Mouse (Mus musculus): ENCODE measurements around the gene Gnmt.
A peak's percentile ranks its signal among the peaks of the same experiment; 100 is the strongest.

The Gnmt gene

GRCm38 (mm10) chr17:46745506-46745905, 16.5 kb upstream of the Gnmt start:
- DNase-seq (ENCODE audit: extremely low read depth, insufficient read length, low spot score), result no peak

- no peak for DNase-seq (ENCODE audit: extremely low read depth, insufficient read length, low spot score)
Measured at GRCm38 (mm10) chr17:46742986-46743385, 14.0 kb upstream of the Gnmt start.

GRCm38 (mm10) chr17:46741305-46741704, 12.3 kb upstream of the Gnmt start:
- DNase-seq (ENCODE audit: extremely low read depth, insufficient read length, low spot score), result no peak

- peak; percentile 41 for DNase-seq (ENCODE audit: extremely low read depth, insufficient read length, low spot score)
Measured at GRCm38 (mm10) chr17:46736160-46736559, 7.2 kb upstream of the Gnmt start.

GRCm38 (mm10) chr17:46735287-46735686, 6.3 kb upstream of the Gnmt start:
- no peak for DNase-seq (ENCODE audit: extremely low read depth, insufficient read length, low spot score)

GRCm38 (mm10) chr17:46734055-46734454, 5.1 kb upstream of the Gnmt start:
- no peak for DNase-seq (ENCODE audit: extremely low read depth, insufficient read length, low spot score)

- no peak for DNase-seq (ENCODE audit: extremely low read depth, insufficient read length, low spot score)
Measured at GRCm38 (mm10) chr17:46728496-46728895, 472 bp downstream of the Gnmt start.

GRCm38 (mm10) chr17:46728021-46728420, 947 bp downstream of the Gnmt start:
- no peak for DNase-seq (ENCODE audit: extremely low read depth, insufficient read length, low spot score)

- DNase-seq (ENCODE audit: extremely low read depth, insufficient read length, low spot score), result no peak
Measured at GRCm38 (mm10) chr17:46727271-46727670, 1.7 kb downstream of the Gnmt start.

- no peak for DNase-seq (ENCODE audit: extremely low read depth, insufficient read length, low spot score)
Measured at GRCm38 (mm10) chr17:46725731-46726645, 3.0 kb downstream of the Gnmt start.

- peak; percentile 46 for DNase-seq (ENCODE audit: extremely low read depth, insufficient read length, low spot score)
Measured at GRCm38 (mm10) chr17:46725273-46725672, 3.7 kb downstream of the Gnmt start.

- DNase-seq (ENCODE audit: extremely low read depth, insufficient read length, low spot score), result no peak
Measured at GRCm38 (mm10) chr17:46724477-46725084, 4.4 kb downstream of the Gnmt start.

- DNase-seq (ENCODE audit: extremely low read depth, insufficient read length, low spot score), result no peak
Measured at GRCm38 (mm10) chr17:46721077-46721476, 7.9 kb downstream of the Gnmt start.

- no peak for DNase-seq (ENCODE audit: extremely low read depth, insufficient read length, low spot score)
Measured at GRCm38 (mm10) chr17:46714756-46715481, 14.0 kb downstream of the Gnmt start.

GRCm38 (mm10) chr17:46713849-46714248, 15.1 kb downstream of the Gnmt start:
- no peak for DNase-seq (ENCODE audit: extremely low read depth, insufficient read length, low spot score)

- no peak for DNase-seq (ENCODE audit: extremely low read depth, insufficient read length, low spot score)
Measured at GRCm38 (mm10) chr17:46712442-46712841, 16.5 kb downstream of the Gnmt start.

- DNase-seq (ENCODE audit: extremely low read depth, insufficient read length, low spot score), result peak; percentile 67
Measured at GRCm38 (mm10) chr17:46711612-46712271, 17.2 kb downstream of the Gnmt start.

- DNase-seq (ENCODE audit: extremely low read depth, insufficient read length, low spot score), result peak; percentile 85
Measured at GRCm38 (mm10) chr17:46710959-46711597, 17.9 kb downstream of the Gnmt start, which contains the start of gene Pex6. Pex6 (plus strand) TSS chr17:46711463.

- DNase-seq (ENCODE audit: extremely low read depth, insufficient read length, low spot score), result no peak
Measured at GRCm38 (mm10) chr17:46706375-46707089, 22.4 kb downstream of the Gnmt start.

Data from 3134 (cell line).